Mouse (Mus musculus) bone marrow macrophage, adult 2 months (primary cell): Measurements from ENCODE around the gene Zc3h12a.

Source experiments
- CTCF ChIP-seq: IDR thresholded peaks from 2 replicates; pipeline ENCODE4 v1.5.1; 2012; ENCODE audit warnings: low read depth, mild to moderate bottlenecking, low read length, moderate library complexity
- POLR2A ChIP-seq: IDR thresholded peaks from 2 replicates; pipeline ENCODE4 v1.6.1; 2012; ENCODE audit warnings: mild to moderate bottlenecking, low read depth, low read length, borderline replicate concordance

- TF ChIP-seq POLR2A (no peak), CTCF (no peak)
These were observed 10.7 kb upstream of the Zc3h12a start for GRCm38 (mm10) chr4:125138321-125138720.
